9 mouse cellular contexts compared by ENCODE assay signal in the genomic region with DNA sequence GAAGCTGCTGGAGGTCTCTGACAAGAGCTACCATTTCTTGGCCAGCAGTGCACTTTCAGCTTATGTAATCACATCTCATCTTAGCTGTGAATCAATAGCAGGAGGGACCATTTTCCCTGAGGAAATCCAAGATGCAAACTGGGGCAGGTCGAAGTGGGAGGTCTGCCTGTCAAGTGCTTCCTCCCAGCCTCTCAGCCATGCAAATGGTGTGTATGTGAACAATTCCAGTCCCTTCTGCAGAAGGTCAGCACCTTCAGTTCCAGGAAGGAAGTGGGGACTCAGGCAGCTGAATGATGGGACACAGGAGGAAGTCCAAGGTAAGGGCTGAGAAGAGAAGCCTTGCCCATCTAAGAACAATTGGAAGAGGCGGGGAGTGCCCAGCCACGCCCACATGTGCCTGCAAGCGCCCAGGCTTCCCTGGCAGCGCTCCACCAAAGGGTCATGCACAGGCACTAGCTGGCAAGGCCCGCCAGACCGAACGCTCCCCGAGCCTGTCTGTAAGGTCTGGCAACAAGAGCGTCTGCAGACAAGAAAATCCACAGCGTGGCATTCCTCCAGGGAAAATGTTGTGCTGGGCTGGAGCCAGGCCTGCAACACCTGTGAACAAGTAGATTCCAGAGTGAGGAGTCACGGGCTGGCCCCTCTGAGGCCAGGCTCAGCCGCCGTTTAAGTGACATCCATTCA.
DNase-seq lines count a peak whose midpoint lies in the region; ATAC-seq lines count a peak whose summit lies in the region.
"Had no signal": no experiment of that assay in that cellular context is flagged by ENCODE, and none has a peak within 500 bp of the region (broad histone marks: within the 10 kb centered on the region; RNA-seq: fewer than 3 reads in every experiment).

No protein-coding gene starts in this region.

- H3K27ac ChIP-seq in neural tube, embryonic 13.5 days (replicated peaks), result peak overlapping the region; percentile 9; the same call in 1 of the 2 replicates
- H3K27ac ChIP-seq: liver, embryonic 14.5 days had no signal

- DNase-seq in neural tube, embryonic 10.5 days (ENCODE audit: extremely low spot score, low spot score), result no peak
- DNase-seq in cerebellum, adult 11-12 months, result peak; percentile 81
- peak; percentile 26 for DNase-seq in heart, adult 8-10 months (ENCODE audit: low spot score)
- peak; percentile 70 to 75 for DNase-seq in kidney, adult 8-10 months
- peak; percentile 77 for DNase-seq in lung, postnatal 36 days
- DNase-seq in thymus, postnatal 14 days, result no peak

- 64% methylated on average over 14 of the region's 14 CpGs for WGBS in neural tube, embryonic 13.5 days

- H3K4me3 ChIP-seq in neural tube, embryonic 13.5 days, result no peak overlapping the region

- no peak for ATAC-seq in neural tube, embryonic 13.5 days (ENCODE audit: low read depth)
- no peak; the same call in 1 of the 2 replicates for ATAC-seq in erythroid progenitor cell, adult 5-6 weeks (replicated peaks; ENCODE audit: low FRiP score, poor library complexity, severe bottlenecking)

- peaks cover 8% of the 10 kb centered on the region for H3K4me1 ChIP-seq in neural tube, embryonic 13.5 days (replicated peaks)

- no peak overlapping the region for H3K9ac ChIP-seq in neural tube, embryonic 13.5 days
- H3K9ac ChIP-seq: liver, embryonic 14.5 days had no signal

- no peaks in the 10 kb centered on the region for H3K36me3 ChIP-seq in neural tube, embryonic 13.5 days

- H3K27me3 ChIP-seq in neural tube, embryonic 13.5 days, result peaks cover 11% of the 10 kb centered on the region

- 0 out of 2 replicates have a peak overlapping the region, but pooled peaks have one; percentile 7 for H3K4me2 ChIP-seq in neural tube, embryonic 13.5 days

- peaks cover 10% of the 10 kb centered on the region for H3K9me3 ChIP-seq in neural tube, embryonic 13.5 days

Comparison
In these comparisons a context has a peak if more than half of its experiments do, and no peak if none do; other contexts are left out.
1. DNase-seq: peak in cerebellum, adult 11-12 months (single experiment), heart, adult 8-10 months (single experiment), kidney, adult 8-10 months (2 of 2) and lung, postnatal 36 days (single experiment); none in neural tube, embryonic 10.5 days (single experiment) and thymus, postnatal 14 days (single experiment).